Mouse (Mus musculus) cerebellum, postnatal 36 days (tissue): Measurements from ENCODE around the gene Zfyve28.

Experiments
- DNase-seq, 2 experiments: peaks; one replicate each; pipeline ENCODE4 v3.0.0; 2021 to 2022; ENCODE audit warnings: mixed read lengths in 2 of 2

The Zfyve28 gene

GRCm38 (mm10) chr5:34175403-34175694 is 112.9 kb downstream of the Zfyve28 start:
- DNase-seq: no peak

DNA sequence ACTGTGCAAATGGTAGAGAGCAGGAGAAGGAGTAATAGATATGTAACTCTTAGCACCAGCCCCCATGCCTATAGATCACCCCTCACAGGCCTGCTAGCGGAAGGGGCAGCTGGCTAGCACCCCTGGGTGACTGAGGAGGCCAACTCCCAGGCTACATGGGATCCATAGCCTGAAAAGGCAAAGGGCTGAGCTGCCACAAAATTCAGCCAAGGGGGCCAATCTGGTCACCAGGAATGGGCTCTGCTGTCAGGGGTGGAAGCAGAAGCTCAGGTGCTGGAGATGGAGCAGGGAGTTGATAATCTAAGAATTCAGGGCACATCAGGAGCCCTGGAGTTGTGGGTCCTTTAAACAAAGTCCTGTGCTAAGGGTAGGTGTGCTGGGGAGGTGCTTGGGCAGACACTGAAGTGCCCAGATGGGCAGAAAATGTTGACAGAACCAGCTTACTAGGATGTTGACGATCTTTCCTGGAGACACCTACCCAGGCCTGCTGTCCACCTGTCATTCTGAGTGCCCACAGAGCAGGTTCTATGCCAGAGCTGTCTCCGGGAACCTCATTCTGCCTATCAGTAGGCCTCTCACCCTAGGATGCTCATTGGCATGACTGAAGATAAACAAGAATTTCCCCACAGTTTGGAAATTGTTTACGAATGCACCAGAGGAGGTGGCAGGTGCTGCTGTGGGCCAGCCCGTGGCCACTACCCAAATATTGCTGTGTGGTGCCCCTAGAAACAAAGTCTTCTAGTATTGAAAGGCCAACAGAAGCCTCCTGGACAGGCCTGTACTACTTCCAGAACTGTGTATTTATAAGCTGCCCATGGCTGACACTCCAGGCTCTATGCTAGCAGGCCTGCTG is 113.5 kb downstream of the Zfyve28 start:
- DNase-seq: peak in 1 of 2 experiments; percentile 42

DNA sequence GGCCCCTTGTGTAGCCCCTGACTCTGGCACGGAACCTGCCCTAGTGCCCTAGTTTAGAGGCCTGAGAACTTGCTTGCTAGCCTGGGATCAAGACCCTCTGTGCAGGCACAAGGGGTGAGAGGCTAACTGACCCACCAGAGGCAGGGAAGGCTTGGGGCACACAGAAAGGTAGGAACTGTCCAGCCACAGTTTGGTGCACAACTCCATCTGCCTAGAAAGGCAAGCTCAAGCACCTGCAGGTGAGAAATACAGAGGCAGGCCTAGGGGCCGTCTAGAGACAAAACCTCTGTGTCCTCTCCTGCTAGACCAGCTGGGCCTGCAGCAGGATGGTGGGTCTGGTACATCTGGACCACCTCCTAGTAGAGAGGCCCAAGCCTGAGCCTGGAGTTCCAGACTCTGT is 114.2 kb downstream of the Zfyve28 start:
- peak in 1 of 2 experiments; percentile 14 for DNase-seq

GRCm38 (mm10) chr5:34170726-34171125 is 117.5 kb downstream of the Zfyve28 start:
- no peak for DNase-seq

DNA sequence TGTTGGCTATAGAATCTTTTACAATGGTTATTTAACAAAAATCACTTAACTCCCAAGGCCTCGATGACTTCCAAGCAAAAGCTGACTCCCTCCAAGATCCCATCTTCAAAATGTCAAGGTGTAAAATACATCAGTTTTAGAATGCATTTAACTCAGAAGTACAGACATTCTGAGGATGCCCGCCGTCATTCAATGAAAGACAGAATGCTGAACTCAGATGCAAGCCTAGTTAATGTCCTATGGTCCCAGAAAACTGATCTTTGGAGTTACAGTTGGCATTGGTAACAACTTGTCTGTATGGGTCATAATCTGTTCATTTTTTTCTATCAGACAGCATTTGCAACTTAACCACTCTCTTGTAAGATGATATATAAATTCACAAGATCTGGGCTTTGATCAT is 118.3 kb downstream of the Zfyve28 start:
- DNase-seq: no peak

DNA sequence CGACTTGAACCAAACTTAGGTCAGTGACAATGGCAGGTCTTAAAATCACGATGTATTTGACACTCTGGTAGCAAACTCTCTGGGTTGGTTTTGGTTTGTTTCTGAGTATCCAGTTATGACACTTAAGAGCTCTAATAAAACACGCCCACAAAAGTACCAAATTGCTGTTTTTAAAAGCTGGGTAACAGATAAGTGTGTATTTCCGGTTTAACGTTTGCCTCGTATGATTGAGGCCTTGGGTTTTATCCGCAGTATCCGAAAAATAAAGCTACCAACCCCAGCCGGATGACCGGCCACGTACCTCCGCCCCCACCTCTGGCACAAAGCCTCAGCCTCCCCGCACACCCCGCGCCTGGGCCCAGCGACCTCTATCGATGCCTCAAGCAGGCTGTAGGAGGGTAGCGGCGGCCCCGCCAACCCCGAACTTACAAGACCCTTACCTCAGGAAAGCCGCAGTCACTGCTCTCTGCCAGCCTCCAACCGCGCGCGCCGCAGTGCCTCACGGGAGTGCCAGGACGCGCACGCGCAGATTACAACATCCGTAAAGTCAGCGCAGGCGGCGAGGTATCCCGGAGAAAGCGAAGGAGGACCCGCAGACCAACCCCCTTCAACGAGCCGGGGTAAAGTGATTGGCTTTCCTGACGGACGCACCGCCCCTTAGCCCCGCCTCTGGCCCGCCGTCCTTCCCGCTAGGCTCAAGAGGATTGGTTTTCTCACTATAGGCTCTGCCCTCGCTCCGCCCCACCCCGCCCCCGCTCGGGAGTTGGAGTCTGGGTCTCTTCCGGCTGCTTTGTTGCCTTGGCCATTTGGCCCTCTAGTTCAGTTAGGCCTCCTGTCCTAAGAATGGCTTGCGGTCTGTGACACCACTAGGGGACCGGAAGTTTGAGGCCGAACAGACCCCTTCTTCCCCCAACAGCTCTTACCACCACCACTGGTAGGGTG is 119.0 kb downstream of the Zfyve28 start, which contains the start of the genes Poln and Haus3:
Gene Poln (minus strand): TSS at position 499 of the 942 bp plus-strand sequence.
Gene Haus3 (minus strand): TSS at position 578 of the 942 bp plus-strand sequence.
- peak; percentile 95 to 97 for DNase-seq

DNA sequence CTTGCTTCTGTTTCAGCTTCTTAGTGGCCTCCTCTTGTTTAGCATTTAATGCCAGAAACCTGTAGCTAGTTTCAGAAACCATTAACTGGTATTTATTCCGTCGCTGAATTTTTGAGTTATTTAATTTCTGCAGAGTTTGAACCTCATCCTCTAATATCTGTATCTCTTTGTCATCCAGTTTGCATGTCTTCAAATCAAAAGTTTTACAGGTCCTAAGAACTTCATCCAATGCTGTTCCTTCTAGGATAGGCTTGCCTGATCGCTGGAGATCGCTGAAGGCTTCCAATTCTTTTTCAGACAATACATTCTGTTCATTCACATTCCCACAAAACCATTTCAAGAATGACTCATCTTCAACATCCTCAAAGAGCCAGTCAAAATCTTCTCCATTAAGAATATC is 120.4 kb downstream of the Zfyve28 start:
- no peak for DNase-seq

DNA sequence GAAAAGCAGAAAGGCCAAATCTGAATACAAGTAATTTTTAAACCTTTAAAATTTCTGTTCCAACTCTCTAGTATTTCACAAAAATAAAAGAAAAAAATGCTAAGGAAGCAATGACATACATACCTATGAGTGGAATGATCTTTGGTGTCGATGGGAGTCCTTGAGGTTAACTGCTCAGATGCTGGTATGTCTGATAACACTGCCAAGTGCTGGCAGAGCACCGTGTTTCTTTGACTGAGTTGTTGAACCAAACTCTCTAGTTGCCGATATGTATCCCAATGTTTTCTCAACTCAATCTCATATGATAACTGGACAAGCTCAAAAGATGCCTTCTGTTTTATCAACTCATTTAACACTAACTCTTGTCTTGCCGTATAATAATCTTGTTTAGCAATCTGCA is 122.5 kb downstream of the Zfyve28 start:
- no peak for DNase-seq

- DNase-seq: no peak
Observed at GRCm38 (mm10) chr5:34148476-34148875, 139.8 kb downstream of the Zfyve28 start.

DNA sequence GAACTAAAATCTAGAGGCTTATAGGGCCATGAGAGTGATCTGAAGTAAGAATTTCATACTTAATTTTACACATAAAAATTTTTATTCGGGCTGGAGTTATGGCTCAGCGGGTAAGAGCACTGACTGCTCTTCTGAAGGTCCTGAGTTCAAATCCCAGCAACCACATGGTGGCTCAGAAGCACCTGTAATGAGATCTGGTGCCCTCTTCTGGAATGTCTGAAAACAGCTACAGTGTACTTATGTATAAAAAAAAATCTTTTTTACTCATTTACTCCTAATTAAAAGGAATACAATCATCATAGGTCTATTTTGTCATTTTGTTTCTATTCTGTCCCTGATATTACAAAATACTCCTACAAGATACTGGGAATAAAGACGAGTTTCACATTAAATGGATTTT is 140.7 kb downstream of the Zfyve28 start:
- no peak for DNase-seq
